Mouse (Mus musculus): ENCODE results near the gene Vps35l.

Vps35l gene

GRCm38 (mm10) chr7:118739975-118740531 is at the start of gene Vps35l:
Gene Vps35l (plus strand): TSS chr7:118740226.
- peak; percentile 82 for DNase-seq

- DNase-seq, result no peak
Observed at GRCm38 (mm10) chr7:118691287-118691686, 48.7 kb upstream of the Vps35l start.

GRCm38 (mm10) chr7:118696146-118696545 is 43.9 kb upstream of the Vps35l start:
- no peak for DNase-seq

- no peak for DNase-seq
Observed at GRCm38 (mm10) chr7:118697168-118697567, 42.9 kb upstream of the Vps35l start.

- no peak for DNase-seq
Observed at GRCm38 (mm10) chr7:118698882-118699281, 41.1 kb upstream of the Vps35l start.

GRCm38 (mm10) chr7:118703144-118703561 is 36.9 kb upstream of the Vps35l start:
- DNase-seq, result no peak

- no peak for DNase-seq
Observed at GRCm38 (mm10) chr7:118704001-118704850, 35.8 kb upstream of the Vps35l start.

GRCm38 (mm10) chr7:118705101-118705961 is 34.7 kb upstream of the Vps35l start, which contains the start of gene Gde1:
Gene Gde1 (minus strand): TSS chr7:118705778.
- peak; percentile 94 for DNase-seq

GRCm38 (mm10) chr7:118706051-118706450 is 34.0 kb upstream of the Vps35l start:
- DNase-seq, result no peak

GRCm38 (mm10) chr7:118706488-118706887 is 33.5 kb upstream of the Vps35l start:
- no peak for DNase-seq

- no peak for DNase-seq
Observed at GRCm38 (mm10) chr7:118707216-118707615, 32.8 kb upstream of the Vps35l start.

GRCm38 (mm10) chr7:118708002-118708401 is 32.0 kb upstream of the Vps35l start:
- no peak for DNase-seq

- no peak for DNase-seq
Observed at GRCm38 (mm10) chr7:118710776-118711175, 29.2 kb upstream of the Vps35l start.

GRCm38 (mm10) chr7:118712228-118713173 is 27.5 kb upstream of the Vps35l start, which contains the start of gene Ccp110:
Gene Ccp110 (plus strand): TSS chr7:118712552.
- DNase-seq, result peak; percentile 87

- no peak for DNase-seq
Observed at GRCm38 (mm10) chr7:118714873-118715272, 25.2 kb upstream of the Vps35l start.

GRCm38 (mm10) chr7:118718066-118718465 is 22.0 kb upstream of the Vps35l start:
- DNase-seq, result no peak

- DNase-seq, result no peak
Observed at GRCm38 (mm10) chr7:118723927-118724326, 16.1 kb upstream of the Vps35l start.

- no peak for DNase-seq
Observed at GRCm38 (mm10) chr7:118725459-118725858, 14.6 kb upstream of the Vps35l start.

- DNase-seq, result no peak
Observed at GRCm38 (mm10) chr7:118728846-118729587, 11.0 kb upstream of the Vps35l start.

GRCm38 (mm10) chr7:118731781-118732180 is 8.2 kb upstream of the Vps35l start:
- DNase-seq, result no peak

- DNase-seq, result no peak
Observed at GRCm38 (mm10) chr7:118733225-118733624, 6.8 kb upstream of the Vps35l start.
